Mouse (Mus musculus) liver, embryonic 14.5 days (tissue): ENCODE measurements around the gene Gmds. TPM values are rescaled to one million over a fixed set of nuclear protein-coding genes. Genes with fewer than 3 reads are reported as not detected.

Experiments used
- ATAC-seq: fragments of 200-750 bp; cut with Nextera tagmentation; 2 replicates; pipeline ENCODE4 v1.8.0; 2017; ENCODE audit warnings: moderate number of reproducible peaks, mild to moderate bottlenecking, moderate library complexity; ENCODE audit not compliant: insufficient read depth
- DNase-seq, 3 experiments: peaks; one replicate each; pipeline ENCODE4 v3.0.0-alpha.2; 2012 to 2013; ENCODE audit warnings: low read depth in 3 of 3, low spot score in 3 of 3
- H3K27ac ChIP-seq: fragments of 300-500 bp; sonication (generic); 2 replicates; pipeline ENCODE4 v1.5.1; 2014; ENCODE audit warnings: moderate library complexity, mild to moderate bottlenecking, control low read depth, inconsistent platforms
- H3K27me3 ChIP-seq: fragments of 300-500 bp; sonication (generic); 2 replicates; pipeline ENCODE4 v1.6.1; 2014; ENCODE audit warnings: mild to moderate bottlenecking, low read length, moderate library complexity; ENCODE audit not compliant: control insufficient read depth, insufficient read depth
- H3K36me3 ChIP-seq: fragments of 300-500 bp; sonication (generic); replicated peaks from 2 replicates; pipeline ENCODE4 v1.6.1; 2014; ENCODE audit warnings: low read depth; ENCODE audit not compliant: control insufficient read depth, insufficient read depth
- H3K4me1 ChIP-seq, 2 experiments: fragments of 200-500 bp in 1 of 2; fragments of 300-500 bp in 1 of 2; sonication (generic) in 1 of 2; replicated peaks; 2 replicates each; pipeline ENCODE4 v1.6.1; 2012 to 2014; ENCODE audit warnings: antibody characterized with exemption in 1 of 2, inconsistent platforms in 1 of 2, low read length in 1 of 2; ENCODE audit not compliant: control insufficient read depth in 2 of 2, insufficient read depth in 2 of 2
- H3K4me2 ChIP-seq: fragments of 300-500 bp; sonication (generic); 2 replicates; pipeline ENCODE4 v1.6.1; 2014; ENCODE audit warnings: low read depth, mild to moderate bottlenecking, control low read depth, moderate library complexity
- H3K4me3 ChIP-seq, 2 experiments: fragments of 200-500 bp in 1 of 2; fragments of 300-500 bp in 1 of 2; sonication (generic) in 1 of 2; 2 replicates each; pipeline ENCODE4 v1.5.1; 2012 to 2014; ENCODE audit warnings: low read depth in 2 of 2, low read length in 2 of 2, mild to moderate bottlenecking in 2 of 2, control low read depth in 1 of 2, inconsistent platforms in 1 of 2, moderate library complexity in 1 of 2; ENCODE audit not compliant: insufficient read depth in 1 of 2
- H3K9ac ChIP-seq: fragments of 300-500 bp; sonication (generic); replicated peaks from 2 replicates; pipeline ENCODE4 v1.6.1; 2014; ENCODE audit warnings: mild to moderate bottlenecking, control low read depth, moderate library complexity
- H3K9me3 ChIP-seq: fragments of 300-500 bp; sonication (generic); 2 replicates; pipeline ENCODE4 v1.6.1; 2016; ENCODE audit warnings: low read length, mixed read lengths; ENCODE audit not compliant: control insufficient read depth
- CTCF ChIP-seq: IDR thresholded peaks from 2 replicates; pipeline ENCODE4 v1.5.1; 2016; ENCODE audit warnings: antibody characterized with exemption, low read depth, control low read depth
- EP300 ChIP-seq: IDR thresholded peaks from 2 replicates; pipeline ENCODE4 v1.6.1; 2016; ENCODE audit warnings: antibody characterized with exemption, low read depth
- WGBS: fragments of 180-500 bp; shearing (Covaris S2); extraction: QIAGEN DNeasy Blood & Tissue Kit; methylation state at CpG from one replicate; pipeline ENCODE4 v1.1.7; 2014; ENCODE audit not compliant: insufficient replicate concordance; 5-methylcytosine and 5-hydroxymethylcytosine counted together
- polyA plus RNA-seq, 2 experiments: library from polyadenylated mRNA; depleted of rRNA in 1 of 2; stranded (reverse) in 1 of 2; unstranded in 1 of 2; fragments of >200 nt; fragmentation: Nextera tagmentation in 1 of 2; extraction: Ambion mirVana in 1 of 2; gene quantifications; 2 replicates each; pipeline versions ENCODE4 v1.2.1 to v1.2.3; 2012 to 2014

The Gmds gene
- polyA plus RNA-seq, 2 experiments: 3.7 to 7.4 TPM

DNA sequence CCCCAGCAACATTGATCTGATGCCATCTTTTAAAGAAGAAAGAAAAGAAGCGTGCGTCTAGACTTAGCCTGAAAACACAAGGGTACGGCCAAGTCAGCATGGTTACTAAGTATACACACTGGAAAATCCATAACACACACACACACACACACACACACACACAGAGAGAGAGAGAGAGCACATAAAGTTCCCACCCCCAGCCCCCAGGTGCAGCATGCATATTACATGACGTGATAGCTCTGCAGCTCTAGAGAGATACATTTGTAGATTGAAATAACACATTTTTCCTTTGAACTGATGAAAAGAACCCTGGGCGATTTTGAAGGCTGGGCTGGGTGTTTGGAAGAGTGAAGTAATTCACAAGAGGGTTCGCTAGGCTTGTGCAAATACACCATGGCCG lies 553.8 kb downstream of the Gmds start:
- Histone ChIP-seq H3K27me3 (no peaks in the 10 kb centered on the region), H3K27ac (no peak overlapping the region), H3K4me3 (no peak overlapping the region), H3K4me1 (no peaks in the 10 kb centered on the region), H3K4me2 (no peak overlapping the region), H3K9me3 (no peaks in the 10 kb centered on the region), H3K9ac (no peak overlapping the region), H3K36me3 (no peaks in the 10 kb centered on the region)
- ATAC-seq: no peak
- no peak for DNase-seq
- TF ChIP-seq EP300 (no peak), CTCF (no peak)
- 66% methylated on average over 7 of the region's 7 CpGs for WGBS

DNA sequence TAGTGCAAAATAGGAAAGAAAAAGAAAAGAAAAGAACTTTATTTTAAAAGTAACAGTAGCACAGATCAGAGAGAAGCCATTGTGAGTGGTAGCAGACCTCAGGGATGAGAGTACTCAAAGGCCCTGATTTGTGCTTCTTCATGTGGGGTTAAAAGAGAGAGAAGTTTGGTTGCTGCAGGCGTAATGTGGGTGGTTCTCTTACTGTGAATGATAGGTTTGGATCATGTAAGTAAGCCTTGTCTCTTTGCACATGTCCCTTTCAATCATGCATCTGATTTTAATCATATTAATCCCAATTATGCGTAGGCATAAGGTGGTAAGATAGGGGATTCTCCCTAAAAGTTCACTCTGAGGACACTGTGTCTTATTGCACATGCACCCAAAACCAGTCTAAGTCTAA lies 556.5 kb downstream of the Gmds start:
- Histone ChIP-seq H3K4me2 (no peak overlapping the region), H3K36me3 (no peaks in the 10 kb centered on the region), H3K9ac (no peak overlapping the region), H3K4me1 (no peaks in the 10 kb centered on the region), H3K4me3 (no peak overlapping the region), H3K9me3 (no peaks in the 10 kb centered on the region), H3K27me3 (no peaks in the 10 kb centered on the region), H3K27ac (no peak overlapping the region)
- TF ChIP-seq EP300 (no peak), CTCF (no peak)
- ATAC-seq (no peak), DNase-seq (no peak)
- 43% methylated on average over 2 of the region's 2 CpGs for WGBS

DNA sequence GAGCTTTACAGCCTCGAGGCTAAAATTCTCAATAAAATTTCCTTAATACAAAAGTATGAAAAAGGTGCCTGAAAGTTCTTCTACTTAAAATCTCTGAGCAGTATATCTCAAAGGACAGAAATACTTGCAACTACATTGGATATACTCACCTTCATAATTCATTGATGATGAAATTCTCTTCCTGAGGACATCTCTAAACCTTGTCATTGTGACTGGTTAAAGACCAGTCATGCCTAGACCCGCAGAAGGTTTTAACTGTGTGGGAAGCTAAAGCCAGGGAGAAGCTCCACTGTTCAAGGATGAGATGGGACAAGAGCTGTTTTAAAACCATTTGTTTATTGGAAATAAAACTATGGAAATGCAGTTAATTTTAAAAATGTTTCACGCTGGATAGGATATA lies 558.2 kb downstream of the Gmds start:
- no peaks in the 10 kb centered on the region for H3K27me3 ChIP-seq
- H3K4me3 ChIP-seq: no peak overlapping the region
- no peak overlapping the region for H3K9ac ChIP-seq
- no peaks in the 10 kb centered on the region for H3K4me1 ChIP-seq
- ATAC-seq (no peak), DNase-seq (no peak)
- H3K36me3 ChIP-seq: no peaks in the 10 kb centered on the region
- no peaks in the 10 kb centered on the region for H3K9me3 ChIP-seq
- H3K4me2 ChIP-seq: no peak overlapping the region
- 59% methylated on average over 3 of the region's 3 CpGs for WGBS
- TF ChIP-seq CTCF (no peak), EP300 (no peak)
- no peak overlapping the region for H3K27ac ChIP-seq

DNA sequence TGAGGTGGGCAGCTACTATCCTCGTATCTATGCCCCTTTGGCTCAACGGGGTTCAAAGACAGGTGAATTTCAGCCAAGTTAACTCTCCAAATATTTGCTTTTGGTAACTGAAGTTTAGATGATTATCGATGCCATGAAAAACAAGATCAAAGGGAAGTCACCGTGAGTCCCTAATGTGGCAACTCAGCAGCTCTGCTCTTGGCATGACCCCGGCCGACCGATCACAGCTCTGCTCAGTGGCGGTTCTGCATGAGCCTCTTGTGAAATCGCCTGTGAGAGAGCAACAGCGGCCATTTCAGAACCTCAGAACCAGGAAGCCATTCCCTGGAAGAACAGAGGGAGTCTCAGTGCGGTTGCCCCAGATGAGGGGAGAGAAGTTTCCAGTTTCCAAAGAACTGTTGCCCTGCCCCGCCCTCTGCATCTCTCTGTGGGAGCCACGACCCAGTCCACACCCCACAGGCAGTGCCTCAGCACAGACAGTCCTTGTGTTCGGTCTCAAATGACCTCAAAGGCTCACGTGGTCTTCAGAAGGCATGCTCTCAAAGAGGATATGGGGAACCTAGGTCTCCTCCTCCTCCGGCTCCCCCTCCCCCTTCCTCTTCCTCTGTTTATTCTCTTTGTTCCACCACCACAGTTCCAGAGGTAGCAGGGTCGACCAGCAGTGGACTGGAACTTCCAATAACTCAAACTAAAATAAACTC lies 559.1 kb downstream of the Gmds start:
- no peak for DNase-seq
- H3K4me2 ChIP-seq: no peak overlapping the region
- no peak for ATAC-seq
- no peak for TF ChIP-seq CTCF
- no peak for TF ChIP-seq EP300
- no peaks in the 10 kb centered on the region for H3K36me3 ChIP-seq
- WGBS: 45% methylated on average over 17 of the region's 17 CpGs
- H3K4me3 ChIP-seq: no peak overlapping the region
- H3K9me3 ChIP-seq: no peaks in the 10 kb centered on the region
- H3K27me3 ChIP-seq: no peaks in the 10 kb centered on the region
- no peaks in the 10 kb centered on the region for H3K4me1 ChIP-seq
- H3K9ac ChIP-seq: no peak overlapping the region
- H3K27ac ChIP-seq: no peak overlapping the region

DNA sequence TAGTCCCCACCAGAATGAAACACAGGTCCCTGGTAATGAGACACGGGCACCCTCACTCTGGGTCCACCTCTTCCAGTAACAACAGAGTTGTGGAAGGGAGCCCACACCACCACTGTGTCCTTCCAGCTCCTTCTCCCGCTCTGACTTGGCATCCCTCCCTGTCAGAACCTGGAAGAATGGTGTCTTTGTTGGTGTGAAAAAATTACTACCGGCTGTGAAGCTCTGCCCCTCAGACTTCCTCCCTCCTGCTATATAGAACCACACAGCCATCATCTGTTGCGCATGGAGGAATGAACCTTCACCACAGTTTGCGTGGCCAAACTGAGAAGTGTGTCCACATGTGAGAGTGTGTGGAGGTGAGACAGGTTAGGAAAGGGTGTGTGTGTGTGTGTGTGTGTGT lies 562.8 kb downstream of the Gmds start:
- ATAC-seq: no peak
- no peak for DNase-seq
- Histone ChIP-seq H3K4me2 (no peak overlapping the region), H3K4me3 (no peak overlapping the region), H3K27me3 (no peaks in the 10 kb centered on the region), H3K9me3 (no peaks in the 10 kb centered on the region), H3K27ac (no peak overlapping the region), H3K9ac (no peak overlapping the region), H3K36me3 (no peaks in the 10 kb centered on the region), H3K4me1 (no peaks in the 10 kb centered on the region)
- TF ChIP-seq EP300 (no peak), CTCF (no peak)
- 47% methylated on average over 5 of the region's 5 CpGs for WGBS
